Mouse (Mus musculus) midbrain, embryonic 16.5 days (tissue): ENCODE measurements around the gene Gpr157. TPM values are rescaled to one million over a fixed set of nuclear protein-coding genes. Genes with fewer than 3 reads are reported as not detected.
A peak's percentile ranks its signal among the peaks of the same experiment; 100 is the strongest.

Experiments used
- ATAC-seq: fragments of 200-750 bp; cut with Nextera tagmentation; 2 replicates; pipeline ENCODE4 v1.8.0; 2017; ENCODE audit warnings: moderate TSS enrichment
- H3K27ac ChIP-seq: fragments of 300-500 bp; sonication (generic); 2 replicates; pipeline ENCODE4 v1.5.1; 2014; ENCODE audit warnings: mild to moderate bottlenecking, low read length, mixed read lengths
- H3K27me3 ChIP-seq: fragments of 300-500 bp; sonication (generic); 2 replicates; pipeline ENCODE4 v1.6.1; 2014; ENCODE audit warnings: low read depth, low read length, mixed read lengths; ENCODE audit not compliant: control insufficient read depth, insufficient read depth
- H3K36me3 ChIP-seq: fragments of 300-500 bp; sonication (generic); 2 replicates; pipeline ENCODE4 v1.6.1; 2014; ENCODE audit warnings: mild to moderate bottlenecking, low read length, moderate library complexity, mixed read lengths; ENCODE audit not compliant: control insufficient read depth, insufficient read depth
- H3K4me1 ChIP-seq: fragments of 300-500 bp; sonication (generic); 2 replicates; pipeline ENCODE4 v1.6.1; 2014; ENCODE audit warnings: mild to moderate bottlenecking, low read length, mixed read lengths; ENCODE audit not compliant: control insufficient read depth, insufficient read depth
- H3K4me2 ChIP-seq: fragments of 300-500 bp; sonication (generic); 2 replicates; pipeline ENCODE4 v1.6.1; 2014; ENCODE audit warnings: mild to moderate bottlenecking, low read length, mixed read lengths
- H3K4me3 ChIP-seq: fragments of 300-500 bp; sonication (generic); 2 replicates; pipeline ENCODE4 v1.5.1; 2014; ENCODE audit warnings: low read depth, mild to moderate bottlenecking, low read length, moderate library complexity, mixed read lengths
- H3K9ac ChIP-seq: fragments of 300-500 bp; sonication (generic); 2 replicates; pipeline ENCODE4 v1.6.1; 2014; ENCODE audit warnings: low read depth, low read length, mixed read lengths
- H3K9me3 ChIP-seq: fragments of 300-500 bp; sonication (generic); replicated peaks from 2 replicates; pipeline ENCODE4 v1.6.1; 2014; ENCODE audit warnings: mild to moderate bottlenecking, low read length, mixed read lengths; ENCODE audit not compliant: control insufficient read depth, poor library complexity, severe bottlenecking
- WGBS: fragments of 180-500 bp; shearing (Covaris S2); extraction: QIAGEN DNeasy Blood & Tissue Kit; methylation state at CpG from one replicate; pipeline ENCODE4 v1.1.7; 2014; 5-methylcytosine and 5-hydroxymethylcytosine counted together
- polyA plus RNA-seq: library from polyadenylated mRNA; unstranded; fragments of >200 nt; fragmentation: Nextera tagmentation; extraction: Ambion mirVana; gene quantifications from 2 replicates; pipeline ENCODE4 v1.2.1, GENCODE M21; 2015

Gpr157 gene
- polyA plus RNA-seq, 1 experiment from 2014 or later = 0.26 TPM

GRCm38 (mm10) chr4:150049157-150049513 lies 38.0 kb upstream of the Gpr157 start:
- H3K27ac ChIP-seq = no peak overlapping the region
- no peak for ATAC-seq
- H3K27me3 ChIP-seq = peaks cover 19% of the 10 kb centered on the region
- H3K4me2 ChIP-seq = peak overlapping the region; percentile 74
- H3K4me1 ChIP-seq = peaks cover 17% of the 10 kb centered on the region
- H3K4me3 ChIP-seq = peak overlapping the region; percentile 44
- no peaks in the 10 kb centered on the region for H3K9me3 ChIP-seq
- peak overlapping the region; percentile 27; the same call in 1 of the 2 replicates for H3K9ac ChIP-seq
- H3K36me3 ChIP-seq = no peaks in the 10 kb centered on the region
- 16% methylated on average over 15 of the region's 15 CpGs for WGBS

- Histone ChIP-seq H3K4me3 (no peak overlapping the region), H3K9ac (no peak overlapping the region), H3K4me1 (peaks cover 17% of the 10 kb centered on the region), H3K36me3 (no peaks in the 10 kb centered on the region), H3K9me3 (no peaks in the 10 kb centered on the region), H3K27me3 (peaks cover 19% of the 10 kb centered on the region), H3K27ac (no peak overlapping the region), H3K4me2 (no peak overlapping the region)
- 13% methylated on average over 13 of the region's 13 CpGs for WGBS
- ATAC-seq = no peak
Observed at GRCm38 (mm10) chr4:150049564-150050226, 37.5 kb upstream of the Gpr157 start.

GRCm38 (mm10) chr4:150051514-150051913 lies 35.7 kb upstream of the Gpr157 start:
- no peak overlapping the region for H3K27ac ChIP-seq
- peaks cover 15% of the 10 kb centered on the region for H3K27me3 ChIP-seq
- no peaks in the 10 kb centered on the region for H3K36me3 ChIP-seq
- no peak overlapping the region for H3K9ac ChIP-seq
- H3K9me3 ChIP-seq = no peaks in the 10 kb centered on the region
- no peak for ATAC-seq
- no peak overlapping the region for H3K4me3 ChIP-seq
- H3K4me2 ChIP-seq = no peak overlapping the region
- WGBS = 79% methylated on average over 8 of the region's 8 CpGs
- H3K4me1 ChIP-seq = peaks cover 17% of the 10 kb centered on the region

- 92% methylated on average over 3 of the region's 3 CpGs for WGBS
- H3K27me3 ChIP-seq = peaks cover 15% of the 10 kb centered on the region
- no peak for ATAC-seq
Observed at GRCm38 (mm10) chr4:150052380-150052779, 34.8 kb upstream of the Gpr157 start.

GRCm38 (mm10) chr4:150056171-150056570 lies 31.0 kb upstream of the Gpr157 start:
- no peaks in the 10 kb centered on the region for H3K4me1 ChIP-seq
- no peak overlapping the region for H3K4me2 ChIP-seq
- 81% methylated on average over 7 of the region's 7 CpGs for WGBS
- ATAC-seq = no peak
- H3K9me3 ChIP-seq = no peaks in the 10 kb centered on the region
- no peak overlapping the region for H3K4me3 ChIP-seq
- H3K9ac ChIP-seq = no peak overlapping the region
- no peak overlapping the region for H3K27ac ChIP-seq
- H3K27me3 ChIP-seq = no peaks in the 10 kb centered on the region
- no peaks in the 10 kb centered on the region for H3K36me3 ChIP-seq

More at GRCm38 (mm10) chr4:150052380-150052779, 34.8 kb upstream of the Gpr157 start:
- H3K27ac ChIP-seq = no peak overlapping the region
- H3K36me3 ChIP-seq = no peaks in the 10 kb centered on the region
- no peak overlapping the region for H3K4me2 ChIP-seq
- H3K9me3 ChIP-seq = no peaks in the 10 kb centered on the region
- H3K9ac ChIP-seq = no peak overlapping the region
- peaks cover 17% of the 10 kb centered on the region for H3K4me1 ChIP-seq
- H3K4me3 ChIP-seq = no peak overlapping the region

GRCm38 (mm10) chr4:150057722-150058121 lies 29.4 kb upstream of the Gpr157 start:
- ATAC-seq = no peak
- Histone ChIP-seq H3K4me1 (no peaks in the 10 kb centered on the region), H3K9me3 (no peaks in the 10 kb centered on the region), H3K4me3 (no peak overlapping the region), H3K4me2 (no peak overlapping the region), H3K36me3 (no peaks in the 10 kb centered on the region), H3K27ac (no peak overlapping the region), H3K9ac (no peak overlapping the region), H3K27me3 (no peaks in the 10 kb centered on the region)
- WGBS = 88% methylated on average over 12 of the region's 12 CpGs

GRCm38 (mm10) chr4:150059841-150060468 lies 27.2 kb upstream of the Gpr157 start:
- H3K4me3 ChIP-seq = no peak overlapping the region
- H3K9me3 ChIP-seq = no peaks in the 10 kb centered on the region
- no peak overlapping the region for H3K9ac ChIP-seq
- whole genome bisulfite sequencing = 51% methylated on average over 9 of the region's 9 CpGs
- H3K4me2 ChIP-seq = no peak overlapping the region
- no peaks in the 10 kb centered on the region for H3K4me1 ChIP-seq
- H3K36me3 ChIP-seq = no peaks in the 10 kb centered on the region
- ATAC-seq = no peak
- H3K27ac ChIP-seq = no peak overlapping the region
- H3K27me3 ChIP-seq = no peaks in the 10 kb centered on the region

GRCm38 (mm10) chr4:150060469-150061170 lies 26.5 kb upstream of the Gpr157 start:
- no peaks in the 10 kb centered on the region for H3K27me3 ChIP-seq
- no peak overlapping the region for H3K4me2 ChIP-seq
- H3K36me3 ChIP-seq = no peaks in the 10 kb centered on the region
- WGBS = 82% methylated on average over 23 of the region's 23 CpGs
- ATAC-seq = no peak
- no peaks in the 10 kb centered on the region for H3K9me3 ChIP-seq
- H3K27ac ChIP-seq = no peak overlapping the region
- no peak overlapping the region for H3K4me3 ChIP-seq
- H3K9ac ChIP-seq = no peak overlapping the region
- H3K4me1 ChIP-seq = no peaks in the 10 kb centered on the region
